Mouse (Mus musculus): ENCODE measurements around the gene Dcun1d4.

The Dcun1d4 gene

DNA sequence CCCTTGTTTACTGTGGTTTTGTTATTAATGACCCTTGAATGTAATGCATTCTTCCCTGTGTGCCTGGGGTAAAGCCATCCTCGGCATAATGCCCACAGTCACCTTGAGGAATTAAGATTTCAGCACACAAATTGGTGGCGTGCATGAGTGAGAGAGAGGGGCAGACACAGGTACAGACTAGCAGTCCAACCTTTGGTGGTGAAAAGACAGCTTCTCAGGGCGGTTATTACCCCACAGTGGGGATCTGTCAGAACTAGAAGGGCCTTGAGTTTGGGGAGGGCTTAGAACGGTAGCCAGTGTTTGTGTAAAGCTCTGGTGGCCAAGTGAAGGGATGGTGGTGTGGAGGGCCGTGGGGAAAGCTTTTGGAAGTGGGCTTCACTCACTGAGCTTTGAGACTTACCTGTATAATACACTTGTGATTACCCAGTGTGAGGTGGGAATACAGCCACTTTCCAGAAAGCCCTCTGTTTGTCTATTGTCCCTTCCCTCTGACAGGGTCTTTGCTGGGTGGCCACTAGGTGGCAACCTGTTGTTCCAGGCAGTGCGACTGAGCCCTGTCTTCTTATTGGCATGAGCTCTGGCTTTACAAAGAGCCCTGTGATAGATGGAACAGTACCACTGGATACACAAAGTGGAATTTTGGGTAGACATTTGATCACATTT lies 59.2 kb downstream of the Dcun1d4 start:
- in situ Hi-C loops (cut with MboI, MseI), result loop anchor here in 1 of 2 experiments (10.0 kb wide), 1 partner anchor 95 kb away; the partner anchor contains the start of gene Lrrc66

DNA sequence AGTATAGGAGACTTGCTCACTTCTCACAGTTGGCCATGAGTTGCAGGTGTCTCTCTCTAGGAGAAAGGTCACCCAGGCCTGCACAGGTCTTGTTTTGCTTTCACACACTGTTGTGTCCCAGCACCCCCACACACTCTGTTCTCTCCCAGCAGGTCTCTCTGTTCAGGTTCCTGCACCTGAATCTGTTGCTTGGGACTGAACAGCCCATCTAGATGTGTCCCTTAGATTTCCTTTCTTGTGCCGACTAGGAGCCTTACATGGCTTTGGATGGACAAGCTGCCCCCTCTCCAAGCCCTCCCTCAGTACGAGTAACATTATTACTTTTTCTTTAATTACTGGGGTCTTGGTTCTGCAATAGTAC lies 59.7 kb downstream of the Dcun1d4 start:
- in situ Hi-C loops (cut with MboI, MseI), result loop anchor here in 1 of 2 experiments (10.0 kb wide), 1 partner anchor 94 kb away; the partner anchor contains the start of gene Lrrc66

DNA sequence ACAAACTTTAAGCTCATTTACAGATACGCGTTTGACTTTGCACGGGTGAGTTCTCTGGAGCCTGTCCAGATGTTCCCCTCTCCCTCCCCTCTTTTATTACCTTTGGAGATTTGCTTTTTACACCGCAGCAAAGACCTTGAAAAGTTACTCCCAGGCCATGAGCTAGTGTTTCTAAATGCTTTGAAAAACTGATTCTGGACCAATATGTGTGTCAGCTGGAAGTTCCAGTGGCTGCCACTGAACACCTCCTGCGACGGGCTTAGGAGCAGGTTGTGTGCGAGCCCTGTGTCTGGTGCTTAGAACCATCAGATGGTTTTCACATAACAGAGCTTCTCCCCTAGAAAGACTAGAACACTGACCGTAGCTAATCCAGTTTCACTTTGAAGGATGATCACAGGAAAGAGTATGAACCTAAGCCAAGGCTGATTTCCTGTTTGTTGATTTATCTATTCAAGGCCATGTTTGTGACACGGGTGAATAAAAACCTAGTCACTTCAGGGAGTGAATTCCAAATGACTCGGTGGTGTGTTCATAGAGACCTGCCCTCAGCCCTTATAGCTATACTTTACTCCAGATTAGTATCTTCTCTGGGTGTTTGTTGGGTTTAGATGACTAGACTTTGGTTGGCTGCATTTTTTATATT lies 63.4 kb downstream of the Dcun1d4 start:
- in situ Hi-C loops (cut with MboI, MseI), result loop anchor here in 1 of 2 experiments (10.0 kb wide), 1 partner anchor 91 kb away; the partner anchor contains the start of gene Lrrc66

DNA sequence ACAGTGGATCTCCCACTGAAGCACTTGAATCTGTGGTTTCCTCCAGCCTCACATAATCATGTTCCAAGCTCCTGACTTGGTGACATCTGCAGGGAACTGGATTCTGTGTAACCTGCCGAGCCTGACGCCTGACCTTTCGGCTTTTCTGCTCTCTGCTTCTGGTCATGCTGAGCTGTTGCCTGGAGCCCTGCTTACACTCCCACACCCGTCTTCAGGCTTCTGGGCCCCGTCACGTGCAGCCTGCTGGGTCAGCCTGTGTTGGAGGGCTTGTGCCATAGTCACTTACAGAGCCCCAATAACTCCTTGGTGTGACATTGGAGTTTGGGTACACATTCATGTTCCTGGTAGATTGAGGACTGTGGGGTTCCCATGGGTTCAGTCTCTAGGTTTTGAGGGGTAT lies 64.8 kb downstream of the Dcun1d4 start:
- in situ Hi-C loops (cut with MboI, MseI), result loop anchor here in 1 of 2 experiments (10.0 kb wide), 1 partner anchor 89 kb away; the partner anchor contains the start of gene Lrrc66

GRCm38 (mm10) chr5:73547252-73547651 lies 66.5 kb downstream of the Dcun1d4 start:
- in situ Hi-C loops (cut with MboI, MseI), result loop anchor here in 1 of 2 experiments (10.0 kb wide), 1 partner anchor 88 kb away; the partner anchor contains the start of gene Lrrc66

GRCm38 (mm10) chr5:73548237-73548636 lies 67.4 kb downstream of the Dcun1d4 start:
- in situ Hi-C loops (cut with MboI, MseI), result loop anchor here in 1 of 2 experiments (10.0 kb wide), 1 partner anchor 87 kb away; the partner anchor contains the start of gene Lrrc66

- in situ Hi-C loops (cut with MboI, MseI), result loop anchor here in 1 of 2 experiments (10.0 kb wide), 1 partner anchor 86 kb away; the partner anchor contains the start of gene Lrrc66
Observed at GRCm38 (mm10) chr5:73548838-73549237, 68.0 kb downstream of the Dcun1d4 start.

DNA sequence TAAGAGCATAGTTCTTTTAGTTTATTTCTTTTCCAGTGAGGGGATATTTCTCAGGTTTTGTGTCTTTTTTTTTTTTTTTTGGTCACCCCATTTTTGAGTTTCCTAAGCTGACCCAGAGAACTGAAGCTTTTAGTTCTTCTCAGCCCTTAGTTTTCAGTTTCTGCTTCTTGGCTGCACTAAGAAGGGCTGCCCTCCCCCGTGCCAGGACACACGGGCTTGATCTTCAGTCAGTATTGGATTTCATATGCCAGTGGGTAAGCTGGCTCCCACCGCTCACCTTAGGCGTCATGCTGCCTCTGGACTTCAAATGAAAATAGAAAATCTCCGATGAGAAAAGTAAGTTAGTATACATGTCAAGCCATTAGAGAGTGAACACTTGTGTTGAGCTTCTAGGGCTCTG lies 71.0 kb downstream of the Dcun1d4 start:
- in situ Hi-C loops (cut with MboI, MseI), result no loop called here

DNA sequence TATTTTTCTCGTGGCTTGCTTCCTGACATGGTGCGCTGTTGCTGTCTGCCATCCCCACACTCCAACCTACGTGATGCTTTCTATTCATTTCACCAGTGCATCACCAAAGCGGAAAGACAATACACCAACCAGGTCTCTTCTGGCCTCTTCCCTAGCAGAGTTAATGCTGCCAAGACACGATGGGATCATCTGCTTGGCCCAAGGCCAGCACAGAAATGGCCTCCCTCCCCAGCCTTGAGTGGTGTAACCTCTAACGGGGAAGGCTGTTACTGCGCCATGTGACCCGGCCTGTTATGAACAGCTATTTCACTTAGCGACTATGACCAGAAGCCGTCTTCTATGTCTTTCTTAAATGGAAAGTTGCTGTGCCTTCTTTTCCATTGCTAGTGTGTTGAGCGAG lies 73.1 kb downstream of the Dcun1d4 start:
- in situ Hi-C loops (cut with MboI, MseI), result no loop called here

- in situ Hi-C loops (cut with MboI, MseI), result no loop called here
Observed at GRCm38 (mm10) chr5:73555096-73555852, 74.5 kb downstream of the Dcun1d4 start.

GRCm38 (mm10) chr5:73556733-73557425 lies 76.1 kb downstream of the Dcun1d4 start:
- in situ Hi-C loops (cut with MboI, MseI), result no loop called here

DNA sequence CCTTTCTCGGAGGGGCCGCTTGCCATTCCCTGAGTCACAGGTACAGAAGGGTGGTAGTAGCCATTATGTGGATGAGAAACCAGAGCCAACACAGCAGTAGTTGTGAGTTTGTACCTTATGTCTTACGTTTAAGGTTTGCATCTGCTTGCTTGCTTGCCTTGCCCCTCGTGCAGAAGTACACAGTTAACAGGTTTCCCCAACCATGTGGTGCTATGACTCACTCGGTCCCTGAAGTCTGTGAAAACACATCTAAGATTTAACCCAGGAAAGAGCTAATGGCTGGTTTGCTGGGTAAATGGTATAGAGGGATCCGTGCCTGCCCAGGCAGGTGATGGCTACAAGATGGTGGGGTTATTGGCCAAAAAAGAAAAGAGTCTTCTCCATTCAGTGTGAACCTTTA lies 78.0 kb downstream of the Dcun1d4 start:
- in situ Hi-C loops (cut with MboI, MseI), result no loop called here

DNA sequence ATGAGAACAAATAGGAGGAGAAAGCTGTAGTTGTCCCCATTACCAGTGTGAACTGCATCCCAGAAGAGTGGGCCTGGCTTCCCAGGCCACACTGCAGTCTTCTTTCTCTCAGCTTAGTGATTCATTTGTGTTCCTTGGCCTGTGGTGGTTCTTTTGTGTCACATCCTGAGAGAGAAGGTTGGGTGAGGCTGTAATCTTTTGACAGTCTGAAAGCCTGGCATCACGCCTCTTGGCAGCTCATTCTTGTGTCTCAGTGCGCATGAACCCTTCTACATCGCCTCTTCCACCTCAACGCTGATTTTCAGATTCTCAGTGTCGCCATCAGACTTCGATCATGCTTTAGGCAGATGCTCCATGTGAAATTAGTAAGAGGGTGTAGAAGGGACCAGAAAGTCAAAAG lies 83.2 kb downstream of the Dcun1d4 start:
- in situ Hi-C loops (cut with MboI, MseI), result no loop called here

- in situ Hi-C loops (cut with MboI, MseI), result no loop called here
Observed at GRCm38 (mm10) chr5:73566119-73566518, 85.3 kb downstream of the Dcun1d4 start.

- in situ Hi-C loops (cut with MboI, MseI), result no loop called here
Observed at GRCm38 (mm10) chr5:73566892-73567291, 86.1 kb downstream of the Dcun1d4 start.

GRCm38 (mm10) chr5:73569181-73569580 lies 88.4 kb downstream of the Dcun1d4 start:
- in situ Hi-C loops (cut with MboI, MseI), result no loop called here

DNA sequence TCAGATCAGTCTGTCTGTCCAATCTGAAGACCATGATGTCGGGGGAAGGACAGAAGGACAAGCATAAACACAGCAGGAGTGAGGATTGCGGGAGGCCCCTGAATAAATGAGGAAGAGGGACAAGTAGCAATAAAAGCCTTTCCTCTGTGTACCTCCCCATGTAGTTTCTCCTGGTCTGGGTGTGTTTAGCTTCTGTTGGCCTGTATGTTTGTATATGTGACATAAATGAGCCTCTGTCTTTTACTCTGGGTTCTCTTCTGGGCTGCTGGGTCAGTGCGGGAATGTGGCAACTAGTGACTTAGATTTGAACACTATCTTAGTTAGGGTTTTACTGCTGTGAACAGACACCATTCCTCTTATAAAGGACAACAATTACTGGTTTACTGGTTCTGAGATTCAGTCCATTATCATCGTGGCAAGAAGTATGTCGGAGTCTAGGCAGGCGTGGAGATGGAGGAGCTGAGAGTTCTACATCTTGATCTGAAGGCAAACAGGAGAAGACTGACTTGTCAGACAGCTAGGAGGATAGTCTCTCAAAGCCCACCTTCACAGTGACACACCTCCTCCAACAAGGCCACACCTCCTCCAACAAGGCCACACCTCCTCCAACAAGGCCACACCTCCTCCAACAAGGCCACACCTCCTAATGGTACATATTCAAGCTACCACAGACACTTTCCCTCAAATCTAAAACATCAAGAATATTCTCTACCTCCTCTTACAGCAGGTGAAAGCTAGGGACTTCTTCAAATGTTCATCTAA lies 90.8 kb downstream of the Dcun1d4 start:
- in situ Hi-C loops (cut with MboI, MseI), result no loop called here

- in situ Hi-C loops (cut with MboI, MseI), result no loop called here
Observed at GRCm38 (mm10) chr5:73572846-73573245, 92.0 kb downstream of the Dcun1d4 start.

DNA sequence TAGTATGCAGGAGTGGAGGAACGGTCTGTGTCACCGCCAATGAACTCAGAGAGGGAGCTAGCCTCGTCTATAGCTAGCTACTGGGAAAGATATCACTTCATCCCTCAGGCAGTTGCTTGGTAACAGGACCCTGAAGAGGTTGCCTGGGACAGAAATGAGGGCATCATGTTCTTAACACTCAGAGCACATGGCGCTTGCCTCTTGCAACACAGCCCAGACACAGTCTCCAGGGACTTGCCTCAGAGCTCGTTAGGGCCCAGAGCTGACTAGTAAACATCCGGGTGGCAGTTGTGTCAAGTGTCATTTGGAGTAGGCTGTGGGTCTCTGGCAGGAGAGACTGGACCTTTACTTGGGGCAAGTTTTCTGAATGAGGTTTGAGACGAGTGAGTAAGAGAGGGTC lies 93.0 kb downstream of the Dcun1d4 start:
- in situ Hi-C loops (cut with MboI, MseI), result no loop called here

- in situ Hi-C loops (cut with MboI, MseI), result no loop called here
Observed at GRCm38 (mm10) chr5:73574616-73575015, 93.8 kb downstream of the Dcun1d4 start.

DNA sequence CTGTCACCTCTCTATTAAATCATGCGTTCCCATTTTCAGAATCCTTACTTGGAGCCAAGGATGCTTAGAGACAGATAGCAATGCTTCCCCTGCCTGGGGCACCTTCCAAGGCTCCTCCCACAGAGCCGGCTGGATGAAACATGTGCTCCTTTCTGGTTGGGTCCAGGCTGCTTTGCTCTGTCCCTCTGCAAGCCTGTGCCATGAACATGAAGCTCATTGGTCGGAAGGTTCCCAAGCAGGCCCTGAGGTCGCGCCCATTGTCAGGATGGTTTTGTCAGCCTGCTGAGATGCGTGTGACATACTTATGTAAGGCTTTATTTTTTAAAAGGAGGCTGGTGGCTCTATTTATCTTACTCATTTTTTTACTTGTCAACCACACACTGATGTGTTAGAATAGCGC lies 95.9 kb downstream of the Dcun1d4 start:
- in situ Hi-C loops (cut with MboI, MseI), result no loop called here

Measured in T-helper 17 cell (primary cell).